Mouse (Mus musculus): ENCODE results near the gene Ust.

- no peak for TF ChIP-seq GATA1 (IDR thresholded peaks at IDR 0.05; ENCODE audit: borderline replicate concordance, low read length)
- no peak for TF ChIP-seq TAL1 (conservative IDR thresholded peaks at IDR 0.05; ENCODE audit: low read depth, low read length)
Observed at GRCm38 (mm10) chr10:8484487-8484886, 34.1 kb downstream of the Ust start.

Data from G1E (cell line).